Mouse (Mus musculus): ENCODE data around the gene Slc25a21.

GRCm38 (mm10) chr12:57199427-57199826 lies 2.2 kb upstream of the Slc25a21 start:
- TF ChIP-seq CTCF (IDR thresholded peaks at IDR 0.05; ENCODE audit: extremely low read depth, insufficient read length, insufficient replicate concordance, low read depth, low read length): no peak
- no peak for TF ChIP-seq POLR2A (IDR thresholded peaks at IDR 0.05; ENCODE audit: low read depth, low read length)
